Mouse (Mus musculus): ENCODE data around the gene Umad1.

GRCm38 (mm10) chr6:8408332-8408731 is 149.2 kb downstream of the Umad1 start:
- no peak for TF ChIP-seq EP300 (IDR thresholded peaks at IDR 0.05; ENCODE audit: low read depth)
- no peak for TF ChIP-seq CTCF (IDR thresholded peaks at IDR 0.05; ENCODE audit: low read depth)
